Mouse (Mus musculus): ENCODE measurements at regions not wholly inside any gene's neighbourhood (a gene's known extent, or its start where the extent isn't known, plus 50 kb on each side); places are given as distances from the start of the nearest gene placed in this dataset.
"Not testable (repeated sequence)": the region's sequence is repeated elsewhere in the genome, so short reads cannot be mapped to it uniquely, and the experiment has no call there.

DNA sequence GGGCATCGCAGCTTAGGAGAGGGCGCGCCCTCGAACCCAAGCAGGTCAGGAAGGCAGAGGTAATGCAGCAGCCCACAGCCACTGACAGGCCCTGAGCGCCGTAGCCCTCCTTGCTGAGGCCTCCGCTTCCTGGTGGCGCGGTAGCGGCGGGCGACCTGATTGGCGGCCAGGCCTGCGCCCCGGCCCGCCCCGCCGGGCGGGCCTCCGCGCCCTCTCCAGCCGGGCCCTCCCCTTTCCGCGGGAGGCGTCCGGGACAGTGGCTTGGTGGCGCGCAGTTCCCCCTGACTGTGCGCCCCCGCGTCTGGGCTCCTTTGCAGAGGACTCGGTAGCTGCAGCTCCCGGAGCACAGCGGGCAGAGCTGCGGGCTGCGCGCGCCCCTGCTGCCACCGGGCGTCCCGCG lies 242.1 kb downstream of the Gm21863 start:
- not testable (repeated sequence) for H3K9me3 ChIP-seq (ENCODE audit: control insufficient read depth, low read length); H3K9ac ChIP-seq (ENCODE audit: low read depth, low read length); H3K27ac ChIP-seq (ENCODE audit: low read depth, low read length); H3K4me1 ChIP-seq (ENCODE audit: control insufficient read depth, insufficient read depth, low read length); ATAC-seq (ENCODE audit: low FRiP score, low TSS enrichment); H3K27me3 ChIP-seq (ENCODE audit: control insufficient read depth, insufficient read depth, low read length); H3K36me3 ChIP-seq (ENCODE audit: control insufficient read depth, insufficient read depth, low read length)
- peak overlapping the region; percentile 30; the same call in 1 of the 2 replicates for H3K4me2 ChIP-seq (replicated peaks; ENCODE audit: low read depth, low read length)
- peak overlapping the region; percentile 43 for H3K4me3 ChIP-seq (ENCODE audit: low read length)
- WGBS: 1% methylated on average over 26 of the region's 42 CpGs

DNA sequence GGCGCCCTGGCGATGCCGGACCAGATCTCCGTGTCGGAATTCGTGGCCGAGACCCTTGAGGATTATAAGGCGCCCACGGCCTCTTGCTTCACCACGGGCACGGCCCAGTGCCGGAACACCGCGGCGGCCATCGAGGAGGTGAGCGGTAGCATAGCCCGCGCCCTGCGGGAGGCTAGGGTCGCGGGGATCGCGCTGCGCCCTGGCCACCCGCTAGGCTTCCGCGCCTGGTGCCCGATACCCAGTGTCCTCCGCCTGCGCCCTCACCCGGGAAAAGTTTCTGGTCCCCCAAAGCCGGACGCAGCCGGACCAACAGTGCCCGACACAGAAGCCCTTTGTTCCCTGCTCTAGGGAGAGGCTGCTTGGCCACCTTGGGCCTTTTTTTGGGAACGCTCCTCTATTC lies 242.6 kb downstream of the Gm21863 start:
- Histone ChIP-seq H3K4me3 (ENCODE audit: low read length) (peak overlapping the region; percentile 43), H3K9ac (ENCODE audit: low read depth, low read length) (peak overlapping the region; percentile 55), H3K4me2 (replicated peaks; ENCODE audit: low read depth, low read length) (peak overlapping the region; percentile 17)
- H3K4me1 ChIP-seq (ENCODE audit: control insufficient read depth, insufficient read depth, low read length); H3K9me3 ChIP-seq (ENCODE audit: control insufficient read depth, low read length); H3K27me3 ChIP-seq (ENCODE audit: control insufficient read depth, insufficient read depth, low read length); H3K36me3 ChIP-seq (ENCODE audit: control insufficient read depth, insufficient read depth, low read length); H3K27ac ChIP-seq (ENCODE audit: low read depth, low read length); ATAC-seq (ENCODE audit: low FRiP score, low TSS enrichment): not testable (repeated sequence)
- under 1% methylated on average over 23 of the region's 37 CpGs for WGBS

DNA sequence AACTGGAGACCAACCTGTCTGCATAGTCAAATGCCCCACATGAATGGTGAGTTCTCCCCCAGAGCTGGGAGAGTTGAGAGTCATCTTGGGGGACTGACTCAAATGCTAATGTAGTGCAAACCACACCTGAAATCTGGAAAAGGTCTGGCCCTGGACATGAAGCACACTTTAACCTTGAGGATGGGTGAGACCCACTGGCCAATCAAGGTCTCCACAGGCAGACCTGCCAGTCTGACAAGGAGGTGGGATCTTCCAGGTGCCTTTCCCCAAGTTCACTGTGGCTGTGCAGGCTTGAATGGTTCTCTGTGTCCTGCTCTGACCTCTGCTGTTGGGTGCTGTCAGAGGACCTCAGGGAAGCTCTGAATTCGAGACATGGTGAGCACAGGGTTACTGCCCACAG lies 269.6 kb downstream of the Gm21863 start:
- H3K9ac ChIP-seq (ENCODE audit: low read depth, low read length); H3K36me3 ChIP-seq (ENCODE audit: control insufficient read depth, insufficient read depth, low read length); H3K4me3 ChIP-seq (ENCODE audit: low read length); H3K4me1 ChIP-seq (ENCODE audit: control insufficient read depth, insufficient read depth, low read length); H3K4me2 ChIP-seq (replicated peaks; ENCODE audit: low read depth, low read length); H3K27me3 ChIP-seq (ENCODE audit: control insufficient read depth, insufficient read depth, low read length); ATAC-seq (ENCODE audit: low FRiP score, low TSS enrichment); H3K27ac ChIP-seq (ENCODE audit: low read depth, low read length): not testable (repeated sequence)
- H3K9me3 ChIP-seq (ENCODE audit: control insufficient read depth, low read length): peaks cover 28% of the 10 kb centered on the region
- WGBS: 94% methylated on average over 1 of the region's 1 CpGs

DNA sequence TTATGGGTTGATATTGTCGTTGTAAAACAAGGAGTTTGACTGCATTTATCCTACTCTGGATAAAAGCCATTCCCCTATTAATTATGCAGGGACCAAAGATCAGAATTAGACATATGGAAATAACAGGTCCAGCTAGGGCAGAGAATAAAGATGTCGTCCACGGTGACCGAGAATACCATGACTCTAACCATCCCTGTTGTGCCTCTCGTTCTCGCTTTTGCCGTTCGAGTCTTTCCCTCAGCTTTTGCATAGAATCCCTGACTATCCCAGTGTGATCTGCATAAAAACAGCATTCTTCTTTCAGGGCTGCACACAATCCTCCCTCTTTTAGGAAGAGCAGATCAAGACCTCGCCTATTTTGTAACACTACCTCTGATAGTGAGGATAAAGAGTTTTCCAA lies 272.5 kb downstream of the Gm21863 start:
- not testable (repeated sequence) for H3K36me3 ChIP-seq (ENCODE audit: control insufficient read depth, insufficient read depth, low read length); ATAC-seq (ENCODE audit: low FRiP score, low TSS enrichment)
- peaks cover 57% of the 10 kb centered on the region for H3K9me3 ChIP-seq (ENCODE audit: control insufficient read depth, low read length)

DNA sequence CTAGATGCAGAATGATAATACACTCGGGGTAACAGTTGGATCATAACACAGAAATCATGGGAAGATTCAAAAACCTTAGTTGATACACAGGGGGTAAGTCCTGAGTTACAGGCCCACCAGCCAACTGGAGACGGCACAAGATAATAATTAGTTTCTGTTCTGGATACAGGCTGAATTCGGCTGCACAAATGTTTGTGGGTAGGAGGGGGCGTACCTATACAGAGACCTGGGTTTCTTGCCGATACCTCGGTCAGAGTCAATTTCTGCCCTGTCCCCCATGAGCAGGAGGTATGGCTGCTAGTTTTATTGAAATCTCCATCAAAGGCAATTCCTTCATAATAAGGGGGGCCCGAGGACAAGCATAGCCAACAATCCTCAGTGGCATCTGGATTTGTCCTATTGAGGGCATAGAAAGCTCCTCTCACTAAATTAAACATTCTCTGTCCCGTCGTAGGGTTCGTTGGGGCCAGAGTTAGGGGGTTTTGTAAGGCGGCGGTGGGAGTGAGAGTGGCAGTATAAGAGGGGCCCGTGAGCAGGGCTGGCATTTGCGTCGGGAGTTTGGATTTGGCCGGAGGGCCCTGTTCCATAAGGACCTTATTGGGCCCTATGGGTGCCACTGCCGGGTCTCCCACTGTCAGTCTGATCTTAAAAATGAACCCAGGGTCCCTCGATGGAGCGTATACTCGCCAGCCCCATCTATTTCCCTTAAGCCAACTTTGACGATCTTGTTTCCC lies 273.3 kb downstream of the Gm21863 start:
- peaks cover 64% of the 10 kb centered on the region for H3K9me3 ChIP-seq (ENCODE audit: control insufficient read depth, low read length)
- not testable (repeated sequence) for H3K9ac ChIP-seq (ENCODE audit: low read depth, low read length); H3K4me2 ChIP-seq (replicated peaks; ENCODE audit: low read depth, low read length); H3K36me3 ChIP-seq (ENCODE audit: control insufficient read depth, insufficient read depth, low read length); H3K27me3 ChIP-seq (ENCODE audit: control insufficient read depth, insufficient read depth, low read length); ATAC-seq (ENCODE audit: low FRiP score, low TSS enrichment); H3K4me3 ChIP-seq (ENCODE audit: low read length); H3K4me1 ChIP-seq (ENCODE audit: control insufficient read depth, insufficient read depth, low read length); H3K27ac ChIP-seq (ENCODE audit: low read depth, low read length)
- WGBS: 79% methylated on average over 21 of the region's 21 CpGs

More for the DNA sequence above, 272.5 kb downstream of the Gm21863 start:
- H3K27me3 ChIP-seq (ENCODE audit: control insufficient read depth, insufficient read depth, low read length); H3K4me2 ChIP-seq (replicated peaks; ENCODE audit: low read depth, low read length); H3K4me1 ChIP-seq (ENCODE audit: control insufficient read depth, insufficient read depth, low read length); H3K27ac ChIP-seq (ENCODE audit: low read depth, low read length); H3K4me3 ChIP-seq (ENCODE audit: low read length); H3K9ac ChIP-seq (ENCODE audit: low read depth, low read length): not testable (repeated sequence)
- 81% methylated on average over 9 of the region's 9 CpGs for WGBS

DNA sequence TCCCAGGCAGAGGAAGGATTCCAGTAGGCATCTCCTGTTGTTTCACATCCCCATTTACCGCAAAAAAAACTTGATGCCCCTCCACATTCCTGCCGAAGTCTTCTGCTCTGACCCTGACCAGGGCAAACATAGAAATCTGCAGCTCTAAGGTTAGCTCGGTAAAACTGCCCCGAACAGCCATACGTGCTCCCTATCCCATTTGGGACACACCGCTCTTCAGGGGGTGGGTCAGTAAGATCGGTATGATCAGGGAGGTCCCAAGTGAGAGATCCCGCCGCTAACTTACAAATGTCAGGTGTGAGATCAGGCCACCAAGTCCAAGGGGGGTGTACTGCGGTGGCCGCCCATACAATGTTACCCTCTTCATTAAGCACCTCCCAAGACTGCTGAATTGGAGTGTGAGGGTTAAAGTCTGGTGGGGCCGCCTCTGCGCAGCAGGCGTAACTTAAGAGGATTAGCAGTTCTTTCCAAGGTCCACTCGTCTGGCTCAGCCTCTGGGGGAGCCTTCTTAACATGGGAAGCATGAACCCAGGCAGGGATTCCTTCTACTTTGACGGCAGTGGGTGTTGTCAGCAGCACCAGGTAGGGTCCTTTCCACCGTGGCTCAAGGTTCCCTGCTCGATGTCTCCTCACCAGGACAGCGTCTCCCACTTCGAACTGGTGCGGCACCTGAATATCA lies 274.2 kb downstream of the Gm21863 start:
- H3K36me3 ChIP-seq (ENCODE audit: control insufficient read depth, insufficient read depth, low read length); ATAC-seq (ENCODE audit: low FRiP score, low TSS enrichment); H3K4me3 ChIP-seq (ENCODE audit: low read length); H3K4me1 ChIP-seq (ENCODE audit: control insufficient read depth, insufficient read depth, low read length); H3K9ac ChIP-seq (ENCODE audit: low read depth, low read length); H3K27me3 ChIP-seq (ENCODE audit: control insufficient read depth, insufficient read depth, low read length); H3K27ac ChIP-seq (ENCODE audit: low read depth, low read length); H3K4me2 ChIP-seq (replicated peaks; ENCODE audit: low read depth, low read length): not testable (repeated sequence)
- 77% methylated on average over 21 of the region's 21 CpGs for WGBS
- peaks cover 73% of the 10 kb centered on the region for H3K9me3 ChIP-seq (ENCODE audit: control insufficient read depth, low read length)

DNA sequence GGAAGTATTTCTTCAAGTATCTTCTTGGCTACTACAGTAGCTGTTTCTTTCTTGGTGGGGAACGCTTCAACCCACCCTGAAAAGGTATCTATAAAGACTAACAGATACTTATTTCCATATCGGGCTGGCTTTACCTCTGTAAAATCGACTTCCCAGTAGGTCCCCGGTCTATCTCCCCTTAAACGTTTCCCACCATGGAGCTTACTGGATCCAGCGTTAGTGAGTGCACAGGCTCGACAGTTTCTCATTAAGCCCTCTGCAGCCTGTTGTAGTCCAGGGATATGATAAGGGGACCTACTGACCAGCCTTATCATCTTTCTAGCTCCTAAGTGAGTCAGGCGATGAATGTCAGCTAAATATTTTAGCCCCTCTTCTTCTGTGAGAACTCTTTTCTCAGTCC lies 275.1 kb downstream of the Gm21863 start:
- ATAC-seq (ENCODE audit: low FRiP score, low TSS enrichment); H3K36me3 ChIP-seq (ENCODE audit: control insufficient read depth, insufficient read depth, low read length); H3K27me3 ChIP-seq (ENCODE audit: control insufficient read depth, insufficient read depth, low read length); H3K27ac ChIP-seq (ENCODE audit: low read depth, low read length); H3K4me2 ChIP-seq (replicated peaks; ENCODE audit: low read depth, low read length); H3K9ac ChIP-seq (ENCODE audit: low read depth, low read length); H3K4me3 ChIP-seq (ENCODE audit: low read length); H3K4me1 ChIP-seq (ENCODE audit: control insufficient read depth, insufficient read depth, low read length): not testable (repeated sequence)
- WGBS: 79% methylated on average over 8 of the region's 8 CpGs
- H3K9me3 ChIP-seq (ENCODE audit: control insufficient read depth, low read length): peaks cover 81% of the 10 kb centered on the region

DNA sequence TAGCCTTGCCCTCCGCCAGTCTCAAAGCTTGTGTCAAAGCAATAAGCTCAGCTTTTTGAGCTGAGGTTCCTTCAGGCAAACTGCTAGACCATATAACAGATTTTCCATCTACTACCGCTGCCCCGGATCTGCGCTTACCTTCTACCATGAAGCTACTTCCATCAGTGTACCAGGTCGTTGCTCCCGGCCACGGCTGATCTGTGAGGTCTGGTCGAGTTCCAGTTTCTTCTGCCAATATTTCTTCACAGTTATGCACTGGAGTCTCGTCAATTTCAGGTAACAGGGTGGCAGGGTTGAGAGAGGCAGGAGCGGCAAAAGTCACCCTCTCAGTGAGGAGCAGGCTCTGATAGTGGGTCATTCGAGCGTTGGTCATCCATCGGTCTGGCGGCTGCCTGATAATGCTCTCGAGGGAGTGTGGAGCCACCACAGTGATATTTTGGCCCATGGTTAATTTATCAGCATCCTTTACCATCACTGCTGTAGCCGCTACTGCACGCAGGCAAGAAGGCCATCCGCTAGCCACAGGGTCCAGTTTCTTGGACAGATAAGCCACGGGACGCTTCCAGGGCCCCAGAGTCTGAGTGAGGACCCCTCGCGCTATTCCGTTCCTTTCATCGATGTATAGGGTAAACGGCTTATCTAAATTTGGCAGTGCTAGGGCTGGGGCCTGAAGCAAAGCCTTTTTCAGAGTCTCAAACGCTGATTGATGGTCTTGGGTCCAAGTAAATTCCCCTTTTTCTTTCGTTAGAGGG lies 276.0 kb downstream of the Gm21863 start:
- no peak overlapping the region for H3K4me3 ChIP-seq (ENCODE audit: low read length)
- no peaks in the 10 kb centered on the region for H3K4me1 ChIP-seq (ENCODE audit: control insufficient read depth, insufficient read depth, low read length)
- 0 out of 2 replicates have a peak, but pooled peaks cover 4% of the 10 kb centered on the region for H3K36me3 ChIP-seq (ENCODE audit: control insufficient read depth, insufficient read depth, low read length)
- H3K27ac ChIP-seq (ENCODE audit: low read depth, low read length): no peak overlapping the region
- 0 out of 2 replicates have a peak, but pooled peaks cover 6% of the 10 kb centered on the region for H3K27me3 ChIP-seq (ENCODE audit: control insufficient read depth, insufficient read depth, low read length)
- ATAC-seq (ENCODE audit: low FRiP score, low TSS enrichment): no peak
- peaks cover 78% of the 10 kb centered on the region for H3K9me3 ChIP-seq (ENCODE audit: control insufficient read depth, low read length)
- no peak overlapping the region for H3K9ac ChIP-seq (ENCODE audit: low read depth, low read length)
- WGBS: 73% methylated on average over 27 of the region's 27 CpGs
- no peak overlapping the region for H3K4me2 ChIP-seq (replicated peaks; ENCODE audit: low read depth, low read length)

DNA sequence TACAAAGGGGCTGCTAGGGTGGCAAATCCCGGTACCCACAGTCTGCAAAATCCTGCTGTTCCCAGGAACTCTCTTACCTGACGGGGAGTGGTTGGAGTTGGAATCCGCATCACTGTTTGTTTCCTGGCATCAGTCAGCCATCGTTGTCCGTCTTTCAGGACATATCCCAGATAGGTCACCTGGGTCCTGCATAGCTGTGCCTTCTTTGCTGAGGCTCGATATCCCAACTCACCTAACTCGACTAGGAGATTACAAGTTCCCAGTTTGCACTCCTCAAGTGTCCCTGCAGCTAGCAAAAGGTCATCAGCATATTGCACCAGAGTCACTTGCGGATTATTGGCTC lies 276.6 kb downstream of the Gm21863 start:
- 0 out of 2 replicates have a peak, but pooled peaks cover 4% of the 10 kb centered on the region for H3K36me3 ChIP-seq (ENCODE audit: control insufficient read depth, insufficient read depth, low read length)
- WGBS: 74% methylated on average over 8 of the region's 8 CpGs

More for the DNA sequence above, 276.6 kb downstream of the Gm21863 start:
- Histone ChIP-seq H3K4me3 (ENCODE audit: low read length) (no peak overlapping the region), H3K4me1 (ENCODE audit: control insufficient read depth, insufficient read depth, low read length) (no peaks in the 10 kb centered on the region), H3K4me2 (replicated peaks; ENCODE audit: low read depth, low read length) (no peak overlapping the region), H3K27me3 (ENCODE audit: control insufficient read depth, insufficient read depth, low read length) (0 out of 2 replicates have a peak, but pooled peaks cover 6% of the 10 kb centered on the region), H3K9me3 (ENCODE audit: control insufficient read depth, low read length) (peaks cover 78% of the 10 kb centered on the region), H3K9ac (ENCODE audit: low read depth, low read length) (no peak overlapping the region), H3K27ac (ENCODE audit: low read depth, low read length) (no peak overlapping the region)
- no peak for ATAC-seq (ENCODE audit: low FRiP score, low TSS enrichment)

All from kidney, embryonic 14.5 days (tissue).